Mouse (Mus musculus) c-Kit-positive CD71-positive TER-119-positive erythroid progenitor cells, embryonic 14.5 days (primary cell): ENCODE data around the gene Sccpdh.
"Not testable (repeated sequence)": the region's sequence is repeated elsewhere in the genome, so short reads cannot be mapped to it uniquely, and the experiment has no call there.

ENCODE experiments used
- DNase-seq: peaks from one replicate; pipeline ENCODE4 v3.0.0-alpha.2; 2013; ENCODE audit warnings: low spot score

Sccpdh gene

DNA sequence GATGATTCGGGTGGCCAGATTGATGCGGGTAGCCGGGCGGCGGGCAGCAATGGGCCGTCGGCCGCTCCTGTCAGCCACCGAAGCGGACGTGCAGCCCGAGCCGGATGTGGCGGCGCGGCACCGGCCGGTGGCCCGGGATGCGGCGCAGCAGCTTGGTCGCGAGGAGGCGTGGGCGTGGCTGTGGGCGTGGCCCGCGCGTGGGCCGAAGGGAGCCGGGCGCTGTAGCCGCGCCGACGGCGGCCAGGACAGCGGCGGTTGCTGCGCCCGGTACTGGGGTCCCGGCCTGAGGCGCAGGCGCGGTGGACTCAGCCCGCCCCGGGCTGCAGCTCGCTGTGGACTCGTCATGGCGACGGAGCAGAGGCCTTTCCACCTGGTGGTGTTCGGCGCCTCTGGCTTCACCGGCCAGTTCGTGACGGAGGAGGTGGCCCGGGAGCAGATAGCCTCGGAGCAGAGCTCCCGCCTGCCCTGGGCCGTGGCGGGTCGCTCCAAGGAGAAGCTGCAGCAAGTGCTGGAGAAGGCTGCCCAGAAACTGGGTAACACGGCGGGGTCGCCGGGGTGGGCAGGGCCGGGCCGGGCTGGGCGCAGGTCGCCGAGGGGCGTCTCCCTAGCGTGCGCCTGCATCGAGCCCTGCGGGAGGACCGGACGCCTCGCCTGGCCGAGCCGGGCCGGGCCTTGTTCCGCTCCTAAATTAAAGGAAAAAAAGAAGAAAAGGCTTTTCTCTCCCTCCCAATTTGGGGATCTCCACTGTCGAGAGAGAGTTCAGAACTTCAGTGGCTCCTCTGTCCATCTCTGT, at the start of gene Sccpdh:
TSS of gene Sccpdh (plus strand) at position 198 of the 793 bp plus-strand sequence.
- DNase-seq: peak; percentile 30

DNA sequence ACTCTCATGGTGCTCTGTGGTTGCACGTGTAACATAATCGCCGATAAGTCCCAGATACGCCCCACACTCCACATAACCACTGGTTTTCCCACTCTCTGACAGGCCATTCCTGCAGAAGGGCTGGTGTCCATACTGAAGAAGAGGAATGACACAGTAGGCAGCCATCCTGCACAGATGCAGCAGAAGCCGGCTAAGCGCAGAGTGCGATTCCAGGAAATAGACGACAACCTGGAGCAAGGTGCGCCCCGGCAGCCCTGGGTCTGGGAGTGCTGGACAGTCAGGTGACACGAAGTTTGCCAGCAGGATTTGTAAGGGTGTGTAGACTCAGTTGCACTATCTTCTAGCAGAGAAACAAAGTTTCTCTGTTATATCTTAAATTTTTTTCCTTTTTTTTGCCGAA, 45.3 kb upstream of the Sccpdh start:
- DNase-seq: no peak

DNA sequence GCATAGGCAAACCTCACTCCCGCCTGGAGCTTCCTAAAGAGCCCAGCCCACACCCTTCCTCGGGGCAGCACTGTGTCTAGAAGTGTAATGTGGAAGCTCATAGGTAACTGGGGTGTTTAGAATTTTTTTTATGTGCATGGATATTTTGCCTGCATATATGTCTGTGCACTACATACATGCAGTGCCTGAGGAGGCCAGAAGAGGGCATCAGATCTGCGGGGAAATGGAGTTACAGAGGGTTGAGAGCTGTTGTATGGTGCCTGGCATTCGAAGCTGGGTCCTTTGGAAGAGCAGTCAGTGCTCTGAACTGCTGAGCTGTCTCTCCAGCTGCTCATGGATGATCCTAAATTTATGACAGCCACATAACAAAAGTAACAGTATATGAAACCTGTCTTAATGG, 44.4 kb upstream of the Sccpdh start:
- peak; percentile 30 for DNase-seq

DNA sequence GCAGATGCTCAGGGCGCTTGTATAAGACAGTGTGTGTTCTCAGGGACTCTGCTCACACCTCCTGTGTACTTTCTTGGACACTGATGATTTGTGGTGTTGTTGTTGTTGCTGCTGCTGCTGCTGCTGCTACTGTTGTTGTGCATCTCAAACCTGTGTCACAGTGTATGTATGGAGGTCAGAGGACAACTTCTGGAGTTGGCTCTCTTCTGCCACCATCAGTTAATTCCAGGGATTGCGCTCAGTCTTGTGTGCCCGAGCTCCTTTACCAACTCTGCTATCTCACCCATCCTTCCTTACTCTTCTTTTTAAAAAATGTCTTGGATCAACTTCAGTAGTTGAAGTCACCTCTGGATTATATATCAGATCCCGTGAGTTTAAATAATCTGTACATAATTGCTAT, 43.7 kb upstream of the Sccpdh start:
- DNase-seq: peak; percentile 57

DNA sequence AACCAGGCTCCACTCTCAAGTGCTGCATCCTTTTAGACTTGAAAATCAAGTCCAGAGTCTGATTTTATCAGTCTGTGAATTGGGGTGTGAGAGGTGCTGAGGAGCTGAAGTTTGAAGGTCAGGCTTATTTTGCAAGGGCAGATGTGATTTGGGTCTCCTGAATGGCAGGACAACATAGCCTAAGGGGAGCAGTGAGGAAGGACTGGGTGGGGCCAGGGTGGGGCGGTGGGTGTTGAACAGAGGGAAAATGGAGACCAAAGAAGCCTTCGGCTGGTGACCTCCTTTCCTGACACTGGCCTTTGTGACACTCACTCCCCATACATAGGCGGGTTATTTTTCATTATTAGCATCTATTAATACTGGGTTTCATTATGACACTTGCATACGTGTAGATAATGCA, 40.2 kb upstream of the Sccpdh start:
- DNase-seq: no peak

DNA sequence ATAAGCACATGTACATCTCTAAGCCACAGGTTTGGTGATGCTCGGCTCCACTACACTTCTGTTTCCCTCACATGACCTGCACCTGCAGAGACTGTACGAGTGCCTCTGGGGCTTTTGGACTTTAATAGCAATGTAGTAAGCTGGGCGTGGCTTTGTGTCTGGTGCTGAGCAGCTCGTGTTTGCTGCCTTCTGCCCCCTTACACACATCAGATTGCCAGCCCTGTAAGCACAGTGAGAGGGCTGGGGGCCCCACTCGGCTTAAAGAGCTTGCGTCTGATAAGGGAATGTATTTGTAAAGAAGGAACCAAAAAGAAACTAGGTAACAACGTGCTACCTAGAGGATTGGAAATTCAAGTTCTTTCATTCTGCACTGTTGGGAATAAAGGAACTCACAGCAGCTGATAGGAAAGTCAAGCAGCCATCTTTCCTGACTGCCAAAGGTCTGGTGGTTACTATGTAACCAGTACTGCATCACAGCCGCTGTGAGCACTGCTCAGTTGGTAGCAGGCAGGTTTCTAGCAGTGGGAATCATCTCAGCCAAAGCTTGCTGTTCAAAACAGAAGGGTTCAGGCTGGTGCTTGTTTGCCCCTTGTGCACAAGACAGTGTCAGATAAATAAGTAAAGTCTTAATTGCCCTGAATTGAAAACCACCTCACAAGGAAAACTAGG, 39.4 kb upstream of the Sccpdh start:
- DNase-seq: peak; percentile 22

DNA sequence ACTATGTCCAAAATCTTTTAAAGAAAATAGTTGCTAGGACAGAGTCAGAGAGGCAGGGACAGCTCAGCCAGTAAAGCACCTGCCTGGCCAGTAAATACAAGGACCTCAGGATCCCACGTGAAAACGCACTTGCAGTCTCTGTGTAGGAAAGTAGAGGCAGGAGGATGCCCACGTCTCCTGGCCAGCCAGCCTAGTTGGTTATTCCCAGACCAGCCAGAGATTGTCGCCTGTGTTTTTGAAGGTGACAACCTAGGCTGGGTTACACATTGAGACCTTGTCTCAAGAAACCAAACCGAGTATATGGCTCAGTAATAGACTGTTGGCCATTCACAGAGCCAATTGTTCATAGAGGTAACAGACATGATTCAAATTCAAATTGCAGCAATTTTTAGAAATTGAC, 38.7 kb upstream of the Sccpdh start:
- no peak for DNase-seq

DNA sequence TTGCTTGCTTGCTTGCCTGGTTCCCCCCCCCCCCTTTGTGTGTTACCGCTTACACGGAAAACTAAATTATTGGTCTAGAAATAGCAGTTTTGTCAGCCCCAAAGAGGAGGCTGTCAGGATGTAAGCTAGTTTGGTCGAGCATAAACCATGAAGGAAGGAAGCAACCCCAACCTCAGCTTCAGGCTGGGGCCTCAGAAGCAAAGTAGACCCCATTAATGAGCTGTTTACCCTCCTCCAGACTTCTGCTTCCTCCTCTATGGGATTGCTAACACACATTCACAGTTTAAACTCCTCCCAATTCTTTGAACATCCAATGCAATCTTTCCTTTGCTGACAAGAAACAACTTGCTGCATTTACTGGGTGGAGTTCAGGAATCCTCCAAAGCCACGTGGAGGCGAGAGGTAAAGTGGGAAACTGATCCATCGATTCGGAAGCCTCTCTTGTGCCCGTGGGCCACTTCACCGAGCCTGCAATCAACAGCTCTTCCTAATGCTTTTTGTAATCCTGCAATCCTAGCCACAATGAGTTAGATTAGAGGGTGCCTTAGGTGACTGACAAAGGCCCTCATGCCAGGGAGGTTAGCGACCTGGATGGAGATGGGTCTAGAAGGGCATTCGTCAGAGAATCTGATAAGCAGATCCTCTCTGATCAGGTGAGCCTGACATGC, 35.1 kb upstream of the Sccpdh start:
- DNase-seq: no peak

DNA sequence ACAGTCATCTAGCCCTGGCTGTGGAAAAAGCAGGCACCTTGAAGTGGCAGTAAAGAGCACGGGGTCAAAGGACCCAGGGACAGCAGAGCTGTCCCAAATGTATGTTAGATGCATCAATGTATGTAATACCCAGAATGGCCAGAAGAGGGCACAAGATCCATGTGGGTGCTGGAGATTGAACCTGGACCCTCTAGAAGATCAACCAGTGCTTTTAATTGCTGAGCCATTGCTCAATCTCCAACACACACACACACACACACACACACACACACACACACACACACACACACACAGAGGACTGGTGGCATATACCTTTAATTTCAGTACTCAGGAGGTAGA, 34.6 kb upstream of the Sccpdh start:
- DNase-seq: peak; percentile 64

DNA sequence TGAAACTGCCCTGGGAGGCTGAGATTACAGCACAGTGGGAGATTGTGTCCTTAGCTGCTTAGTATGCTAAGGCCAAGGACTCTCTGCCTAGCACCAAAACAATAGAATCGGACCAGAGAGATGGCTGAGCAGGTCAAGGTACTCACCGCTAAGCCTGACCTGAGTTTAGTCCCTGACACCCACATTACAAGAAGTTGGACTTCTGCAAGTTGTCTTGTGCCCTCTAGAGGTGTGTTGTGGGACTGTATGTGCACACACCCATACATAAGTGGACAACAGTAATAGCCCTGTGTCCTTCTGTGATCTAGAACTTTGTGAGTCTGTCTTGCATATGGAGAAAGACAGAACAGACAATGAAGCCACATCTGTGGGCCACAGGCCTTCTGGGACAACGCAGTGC, 33.9 kb upstream of the Sccpdh start:
- no peak for DNase-seq

DNA sequence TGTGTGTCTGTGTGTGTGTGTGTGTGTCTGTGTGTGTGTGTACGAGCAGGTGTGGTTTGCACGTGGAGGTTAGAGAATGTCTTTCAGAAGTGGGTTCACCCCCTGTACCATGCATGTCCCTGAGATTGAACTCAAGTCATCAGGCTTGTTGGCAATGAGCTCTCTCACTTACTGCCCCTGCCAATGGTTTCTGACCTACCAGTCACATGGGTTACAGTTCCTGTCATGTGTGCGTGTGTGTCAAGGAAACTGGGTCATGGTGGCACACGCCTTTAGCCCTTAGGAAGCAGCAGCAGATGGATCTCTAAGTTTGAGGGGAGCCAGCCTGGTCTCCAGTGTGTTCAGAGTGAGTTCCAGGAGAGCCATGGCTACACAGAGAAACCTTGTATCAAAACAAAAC, 25.3 kb upstream of the Sccpdh start:
- no peak for DNase-seq

DNA sequence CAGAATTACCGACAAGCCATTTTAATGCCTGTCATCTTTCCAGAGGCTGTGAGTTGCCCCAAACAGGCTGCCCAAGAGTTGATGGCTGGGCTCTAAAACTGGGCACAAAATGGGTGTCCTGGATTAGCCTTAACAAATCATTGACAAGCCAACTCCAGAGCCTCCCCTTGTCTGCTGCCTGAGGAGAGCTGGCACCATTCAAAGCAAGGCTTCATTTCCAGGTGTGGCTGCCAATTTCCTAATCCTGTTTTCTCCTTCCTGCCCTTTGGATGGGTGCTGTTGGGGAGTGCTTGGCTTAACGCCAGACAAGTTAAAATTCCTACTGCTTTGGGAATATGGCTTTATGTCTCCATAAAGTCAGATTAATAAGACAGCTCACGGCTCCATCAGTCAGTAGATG, 23.9 kb upstream of the Sccpdh start:
- DNase-seq: no peak

DNA sequence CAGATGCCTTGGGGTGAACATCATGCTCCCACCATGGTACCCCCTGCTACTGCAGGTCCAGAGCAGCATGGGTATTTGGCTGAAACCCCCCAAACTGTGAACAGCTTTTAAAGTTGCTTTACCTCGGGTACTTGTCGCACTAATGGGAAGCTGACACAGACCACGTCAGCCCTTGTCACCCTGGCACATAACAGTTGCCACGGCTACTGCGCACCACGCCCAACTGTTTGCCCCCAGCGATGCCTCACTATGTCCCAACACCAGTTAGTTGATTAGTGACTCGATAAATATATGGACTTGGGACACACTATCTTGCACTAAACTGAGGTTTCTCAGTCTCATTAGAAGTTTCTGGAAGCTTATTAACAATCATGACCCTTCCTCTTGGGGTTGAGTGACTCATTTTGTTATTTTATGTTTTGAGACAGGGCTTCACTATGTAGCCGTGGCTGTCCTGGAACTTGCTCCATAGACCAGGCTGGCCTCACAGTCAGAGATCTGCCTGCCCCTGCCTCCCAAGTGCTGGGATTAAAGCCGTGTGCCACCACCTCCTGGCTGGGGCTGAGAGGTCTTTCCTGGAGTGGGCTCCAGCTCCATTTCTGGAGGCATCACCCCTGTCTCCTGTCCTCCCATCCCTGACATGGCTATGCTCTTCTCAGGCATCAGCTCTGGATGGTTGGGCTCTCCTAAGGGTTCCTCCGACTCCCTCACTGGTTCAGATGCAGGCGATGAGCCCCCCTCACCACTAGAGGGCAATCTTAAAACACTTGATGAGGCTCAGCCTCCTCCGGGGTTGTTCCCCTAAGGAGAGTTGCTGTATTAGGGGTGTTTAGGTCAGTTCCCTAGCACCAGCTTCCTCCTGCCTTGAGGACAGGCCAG, 22.7 kb upstream of the Sccpdh start:
- peak; percentile 65 for DNase-seq

DNA sequence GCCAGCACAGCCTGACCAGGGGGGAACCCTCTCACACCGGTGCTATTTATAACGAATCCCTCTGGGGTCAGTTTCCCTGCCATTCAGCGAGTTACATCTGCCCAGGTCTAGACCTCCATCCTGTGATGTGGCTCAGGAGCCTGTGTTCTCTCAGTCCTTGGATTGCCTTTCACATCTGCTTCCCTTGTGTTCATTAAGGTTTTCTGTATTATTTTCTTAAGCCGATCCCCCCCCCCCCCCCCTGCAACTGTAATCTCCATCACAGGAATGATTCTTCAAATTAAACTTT, 22.1 kb upstream of the Sccpdh start:
- DNase-seq: no peak

DNA sequence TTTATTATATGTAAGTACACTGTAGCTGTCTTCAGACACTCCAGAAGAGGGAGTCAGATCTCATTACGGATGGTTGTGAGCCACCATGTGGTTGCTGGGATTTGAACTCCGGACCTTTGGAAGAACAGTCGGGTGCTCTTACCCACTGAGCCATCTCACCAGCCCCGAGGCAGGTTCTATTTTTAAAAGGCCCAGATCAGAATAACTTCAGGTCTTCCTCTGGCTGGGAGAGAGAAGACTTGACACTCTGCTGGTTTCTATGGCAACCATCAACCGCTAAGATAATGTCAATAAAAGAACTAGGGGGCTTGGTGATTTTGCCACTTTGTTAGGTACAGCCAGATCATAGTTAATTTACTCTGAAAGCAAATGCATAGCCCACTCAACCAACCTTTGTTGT, 19.3 kb upstream of the Sccpdh start:
- not testable (repeated sequence) for DNase-seq

DNA sequence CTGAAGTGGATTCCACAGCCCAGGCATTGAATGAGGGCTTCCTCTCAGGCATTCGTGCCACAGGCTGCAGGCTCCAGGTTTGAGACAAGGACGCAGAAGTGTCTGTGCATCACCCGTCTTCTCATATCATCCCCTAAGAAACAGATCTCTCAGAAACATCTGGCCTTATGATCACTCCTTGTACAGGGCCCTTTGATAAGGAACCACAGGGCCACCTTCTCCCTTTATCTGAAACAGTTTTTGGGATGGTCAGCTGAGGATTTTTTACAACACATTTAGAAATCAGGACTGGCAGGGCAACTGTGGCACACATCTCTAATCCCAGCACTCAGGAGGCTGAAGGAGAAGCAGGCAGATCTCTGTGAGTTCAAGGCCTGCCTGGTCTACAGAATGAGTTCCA, 18.7 kb upstream of the Sccpdh start:
- no peak for DNase-seq

DNA sequence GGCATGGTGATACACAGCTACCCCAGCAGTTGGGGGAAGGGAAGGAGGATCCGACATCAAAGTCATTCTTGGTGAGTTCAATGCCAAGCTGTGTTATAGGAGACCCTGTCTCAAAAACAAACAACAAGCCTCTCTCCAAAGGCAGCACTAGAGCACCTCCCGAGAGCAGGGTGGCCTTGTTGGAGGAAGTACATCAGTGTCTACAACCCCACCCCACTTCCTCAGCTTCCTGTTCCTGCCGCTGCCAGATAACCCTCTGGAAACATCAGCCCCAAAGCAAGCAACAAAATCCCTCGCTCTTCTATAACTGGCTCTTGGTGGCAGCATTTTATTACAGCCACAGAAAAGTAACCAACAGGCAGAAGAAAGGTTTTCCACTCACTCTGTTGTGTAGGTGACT, 17.7 kb upstream of the Sccpdh start:
- no peak for DNase-seq

DNA sequence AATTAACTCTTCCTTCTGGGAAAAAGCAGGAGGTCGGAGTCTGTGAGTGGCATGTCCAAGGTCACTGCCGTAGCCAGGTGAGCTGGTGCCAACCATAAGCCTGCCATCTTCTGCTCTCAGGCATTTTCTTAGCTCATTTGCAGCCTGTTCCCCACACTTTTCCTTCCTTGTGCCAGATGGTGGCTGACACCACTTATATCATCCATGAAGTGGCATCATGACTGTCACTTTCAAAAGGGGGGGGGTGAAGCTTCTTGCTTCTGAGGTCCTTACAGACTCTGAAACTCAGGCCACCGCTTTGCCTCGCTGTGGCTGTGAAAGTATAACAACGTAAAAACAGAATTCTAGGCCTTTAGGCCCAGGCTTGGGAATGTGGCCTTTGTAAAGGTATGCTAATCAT, 16.8 kb upstream of the Sccpdh start:
- no peak for DNase-seq

DNA sequence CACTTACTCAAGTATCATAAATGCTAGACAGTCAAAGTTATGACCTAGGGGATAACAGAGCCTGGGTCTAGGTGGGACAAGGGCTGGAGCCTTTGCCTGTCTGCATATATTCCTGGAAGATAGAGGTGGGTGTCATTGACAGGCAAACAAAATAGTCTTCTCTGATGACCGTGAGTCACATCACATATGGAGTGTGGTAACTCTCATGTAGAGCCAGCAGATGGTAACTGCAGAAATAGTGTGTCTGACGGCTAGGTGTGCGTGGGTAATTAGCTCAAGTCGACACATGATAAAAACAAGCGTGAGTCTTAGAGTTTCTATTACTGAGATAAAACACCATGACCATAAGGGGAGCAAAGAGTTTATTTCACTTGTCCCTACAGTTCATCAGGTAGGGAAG, 4.9 kb upstream of the Sccpdh start:
- no peak for DNase-seq

DNA sequence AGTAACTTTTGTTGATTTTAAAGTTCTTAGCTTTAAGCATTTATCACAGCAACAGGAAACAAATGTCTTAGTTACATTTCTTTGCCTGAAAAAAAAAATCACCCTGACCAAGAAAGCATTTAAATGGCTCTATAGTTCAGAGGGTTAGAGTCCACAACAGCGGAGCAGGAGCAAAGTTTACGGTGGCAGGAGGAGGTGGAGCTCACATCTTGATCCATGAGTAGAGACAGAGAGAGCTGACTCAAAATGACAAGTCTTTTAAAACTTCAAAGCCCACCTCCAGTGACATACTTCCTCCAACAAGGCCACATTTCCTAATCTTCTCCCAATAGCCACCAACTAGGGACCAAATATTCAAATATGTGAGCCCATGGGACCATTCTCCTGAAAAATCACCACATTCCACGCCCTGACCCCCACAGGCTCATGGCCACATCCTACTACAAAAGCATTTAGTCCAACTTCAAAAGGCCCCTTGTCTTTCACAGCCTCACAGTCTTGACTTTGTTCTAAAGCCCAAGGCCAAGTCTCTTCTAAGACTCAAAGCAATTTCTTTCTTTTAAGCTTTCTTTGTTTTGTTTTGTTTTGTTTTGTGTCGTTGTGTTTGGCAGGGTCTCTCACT, 3.6 kb upstream of the Sccpdh start:
- no peak for DNase-seq

DNA sequence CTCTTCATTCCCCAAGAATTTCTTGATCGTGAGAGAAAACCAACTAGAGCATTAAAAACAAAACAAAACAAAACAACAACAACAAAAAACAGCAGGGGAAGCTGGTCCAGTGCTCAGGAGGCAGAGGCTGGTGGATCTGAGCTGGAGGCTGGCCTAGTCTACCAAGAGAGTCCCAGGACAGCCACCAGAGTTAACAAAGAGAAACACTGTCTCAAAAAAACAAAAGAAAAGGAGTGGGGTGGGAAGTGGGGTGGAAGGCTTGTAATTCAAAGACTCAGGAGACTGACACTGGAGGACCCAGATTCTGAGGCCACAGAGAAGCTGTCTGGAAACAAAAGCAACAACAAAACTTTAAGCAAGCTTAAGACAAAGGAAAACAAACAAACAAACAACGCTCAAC, 1.0 kb upstream of the Sccpdh start:
- no peak for DNase-seq

DNA sequence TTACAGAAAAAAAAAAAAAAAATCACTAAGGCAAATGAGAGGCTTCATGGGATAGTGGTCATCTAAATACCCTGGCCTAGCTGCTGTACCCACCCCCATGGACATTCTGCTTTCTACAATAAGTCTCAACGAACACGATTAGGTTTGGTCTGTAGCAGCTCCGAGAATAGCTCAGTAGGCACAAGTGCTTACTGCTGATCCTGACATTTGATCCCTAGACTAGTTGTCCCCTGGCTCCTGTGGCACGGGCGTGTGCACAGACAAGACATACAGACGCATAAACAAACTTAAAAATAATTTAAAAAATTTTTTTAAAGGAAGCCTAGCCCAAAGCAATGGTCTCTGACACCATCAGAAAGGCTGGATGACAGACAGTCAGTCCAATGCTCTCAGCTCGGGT, 560 bp upstream of the Sccpdh start:
- no peak for DNase-seq
